In the genomic region with DNA sequence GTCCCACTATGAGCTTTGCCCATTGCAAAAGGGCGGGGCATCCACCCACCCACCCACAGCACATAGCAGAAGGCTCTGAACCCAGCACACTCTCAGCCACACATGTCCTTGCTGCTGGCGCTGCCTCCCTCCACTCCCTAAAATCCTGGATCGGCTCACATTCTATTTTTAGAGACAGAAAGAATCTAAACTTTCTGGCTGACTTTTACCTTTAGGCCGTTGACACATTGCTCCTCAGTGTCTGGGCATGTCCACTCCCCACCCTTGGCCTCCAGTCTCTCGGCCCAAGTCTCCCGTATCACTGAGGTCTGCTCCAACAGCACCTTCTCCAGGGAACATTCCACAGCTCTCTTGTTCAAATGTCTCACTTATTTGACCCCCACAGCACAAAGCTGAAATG, we compare ENCODE assay signal across 27 mouse cellular contexts.
A peak's percentile ranks its signal among the peaks of the same experiment; 100 is the strongest.
DNase-seq lines count a peak whose midpoint lies in the region; ATAC-seq and TF ChIP-seq lines count a peak whose summit lies in the region.
"Had no signal": no experiment of that assay in that cellular context is flagged by ENCODE, and none has a peak within 500 bp of the region (broad histone marks: within the 10 kb centered on the region; RNA-seq: fewer than 3 reads in every experiment).

No protein-coding gene starts in this region.

- H3K27ac ChIP-seq in liver, adult 2 months (replicated peaks; ENCODE audit: insufficient read depth, low read depth, low read length), result no peak overlapping the region
- H3K27ac ChIP-seq in embryonic fibroblast, embryonic 13.5 days (ENCODE audit: insufficient read depth, low read length), result peak overlapping the region; percentile 75
- no peak overlapping the region for H3K27ac ChIP-seq in kidney, embryonic 16.5 days (ENCODE audit: low read length)
- H3K27ac ChIP-seq in cerebellum, adult 2 months (ENCODE audit: insufficient read depth, low read length), result no peak overlapping the region
- H3K27ac ChIP-seq: embryonic facial prominence, embryonic 10.5 days; embryonic facial prominence, embryonic 13.5 days; forebrain, embryonic 10.5 days; forebrain, embryonic 13.5 days; heart, embryonic 15.5 days; hindbrain, embryonic 14.5 days; hindbrain, postnatal 0 days had no signal

- H3K4me2 ChIP-seq in kidney, embryonic 16.5 days (replicated peaks; ENCODE audit: low read depth, low read length), result no peak overlapping the region
- H3K4me2 ChIP-seq: embryonic facial prominence, embryonic 13.5 days; forebrain, embryonic 13.5 days; heart, embryonic 11.5 days; heart, embryonic 15.5 days; hindbrain, embryonic 14.5 days had no signal

- 0 out of 2 replicates have a peak, but pooled peaks cover 7% of the 10 kb centered on the region for H3K9me3 ChIP-seq in kidney, embryonic 16.5 days (ENCODE audit: low read length)
- H3K9me3 ChIP-seq: embryonic facial prominence, embryonic 13.5 days; forebrain, embryonic 10.5 days; forebrain, embryonic 13.5 days; heart, embryonic 15.5 days had no signal

- 79% methylated on average over 6 of the region's 6 CpGs for WGBS in liver, adult 2 months
- 74% methylated on average over 6 of the region's 6 CpGs for whole genome bisulfite sequencing in kidney, embryonic 16.5 days
- 77% methylated on average over 6 of the region's 6 CpGs for WGBS in cerebellum, adult 2 months

- DNase-seq in liver, adult 2 months (ENCODE audit: extremely low read depth, low read depth, low spot score), result peak; percentile 4
- DNase-seq in liver (no peak), 3134 (ENCODE audit: extremely low read depth, insufficient read length, low spot score) (peak; percentile 61)
- peak; percentile 32 for DNase-seq in Muller cell, postnatal 12 days (ENCODE audit: inconsistent ontology term)
- DNase-seq in cerebellum, adult 2 months, result no peak
- DNase-seq: adrenal gland, adult 8-10 months; adrenal gland, postnatal 25 days; cerebellum, adult 18-20 months; cerebellum, adult 9-11 months; cerebellum, postnatal 36 days; embryo, embryonic 11 days; gastrocnemius, postnatal 14 days; heart, postnatal 10 days; heart, postnatal 36 days had no signal

- no peaks in the 10 kb centered on the region for H3K36me3 ChIP-seq in liver, adult 2 months (ENCODE audit: control insufficient read depth, insufficient read depth, low read length)
- no peaks in the 10 kb centered on the region for H3K36me3 ChIP-seq in kidney, embryonic 16.5 days (ENCODE audit: insufficient read depth, low read length)
- H3K36me3 ChIP-seq: embryonic facial prominence, embryonic 10.5 days; embryonic facial prominence, embryonic 13.5 days; forebrain, embryonic 10.5 days; heart, embryonic 15.5 days had no signal

- no peaks in the 10 kb centered on the region for H3K27me3 ChIP-seq in liver, adult 2 months (ENCODE audit: control insufficient read depth, insufficient read depth, low read length)
- no peaks in the 10 kb centered on the region for H3K27me3 ChIP-seq in kidney, embryonic 16.5 days (ENCODE audit: insufficient read depth, low read length)
- H3K27me3 ChIP-seq in cerebellum, adult 2 months (ENCODE audit: control insufficient read depth, insufficient read depth, low read length), result no peaks in the 10 kb centered on the region
- H3K27me3 ChIP-seq: embryonic facial prominence, embryonic 13.5 days; forebrain, embryonic 13.5 days; heart, embryonic 15.5 days had no signal

- no peaks in the 10 kb centered on the region for H3K4me1 ChIP-seq in liver, adult 2 months (ENCODE audit: control insufficient read depth, insufficient read depth, low read length)
- H3K4me1 ChIP-seq in embryonic fibroblast, embryonic 13.5 days (ENCODE audit: control insufficient read depth, insufficient read depth, low read length), result peaks cover 24% of the 10 kb centered on the region
- no peaks in the 10 kb centered on the region for H3K4me1 ChIP-seq in kidney, embryonic 16.5 days (ENCODE audit: insufficient read depth, low read length)
- H3K4me1 ChIP-seq in cerebellum, adult 2 months (ENCODE audit: control insufficient read depth, insufficient read depth, low read length), result no peaks in the 10 kb centered on the region
- H3K4me1 ChIP-seq: forebrain, embryonic 10.5 days; forebrain, embryonic 13.5 days had no signal

- H3K4me3 ChIP-seq in liver, adult 2 months (ENCODE audit: insufficient read depth, low read depth, low read length), result no peak overlapping the region
- no peak overlapping the region for H3K4me3 ChIP-seq in embryonic fibroblast, embryonic 13.5 days (ENCODE audit: insufficient read depth, low read length)
- H3K4me3 ChIP-seq in kidney, embryonic 16.5 days (ENCODE audit: low read length), result no peak overlapping the region
- H3K4me3 ChIP-seq in cerebellum, adult 2 months (replicated peaks; ENCODE audit: insufficient read depth, low read depth, low read length), result no peak overlapping the region
- H3K4me3 ChIP-seq: embryonic facial prominence, embryonic 10.5 days; embryonic facial prominence, embryonic 13.5 days; forebrain, embryonic 10.5 days; forebrain, embryonic 13.5 days; heart, embryonic 15.5 days had no signal

- no peak for TF ChIP-seq CTCF in liver, adult 2 months (IDR thresholded peaks at IDR 0.05; ENCODE audit: low read depth, low read length)
- TF ChIP-seq CTCF in embryonic fibroblast, embryonic 13.5 days (IDR thresholded peaks at IDR 0.05; ENCODE audit: borderline replicate concordance, insufficient read depth, low read length), result no peak
- TF ChIP-seq CTCF in cerebellum, adult 2 months (IDR thresholded peaks at IDR 0.05; ENCODE audit: borderline replicate concordance, insufficient read depth, low read depth, low read length), result no peak

- no peak for ATAC-seq in kidney, embryonic 16.5 days (ENCODE audit: low FRiP score, low TSS enrichment)
- ATAC-seq: forebrain, embryonic 13.5 days; forebrain, embryonic 16.5 days; hindbrain, postnatal 0 days; inflammation-experienced regulatory T-cells, adult 6 months; intestine, embryonic 16.5 days had no signal

- no peak overlapping the region for H3K9ac ChIP-seq in liver, adult 2 months (ENCODE audit: low read depth, low read length)
- no peak overlapping the region for H3K9ac ChIP-seq in kidney, embryonic 16.5 days (replicated peaks; ENCODE audit: low read length)
- H3K9ac ChIP-seq: embryonic facial prominence, embryonic 13.5 days; forebrain, embryonic 13.5 days; heart, embryonic 15.5 days; hindbrain, embryonic 14.5 days had no signal

- H3K79me2 ChIP-seq in liver, adult 2 months (ENCODE audit: control insufficient read depth, insufficient read depth, low read length), result no peaks in the 10 kb centered on the region

- no peak for TF ChIP-seq POLR2A in liver, adult 2 months (IDR thresholded peaks at IDR 0.05; ENCODE audit: extremely low read depth, insufficient read depth, low read length)
- TF ChIP-seq POLR2A in embryonic fibroblast, embryonic 13.5 days (IDR thresholded peaks at IDR 0.05; ENCODE audit: low read depth, low read length), result no peak
- no peak for TF ChIP-seq POLR2A in cerebellum, adult 2 months (IDR thresholded peaks at IDR 0.05; ENCODE audit: borderline replicate concordance, insufficient read depth, low read length)

Comparison
In these comparisons a context has a peak if more than half of its experiments do, and no peak if none do; other contexts are left out.
1. DNase-seq: peak in liver, adult 2 months (single experiment), 3134 (single experiment) and Muller cell, postnatal 12 days (single experiment); none in liver (single experiment) and cerebellum, adult 2 months (0 of 2).